Mouse (Mus musculus): ENCODE data around the gene Polh. TPM values are rescaled to one million over a fixed set of nuclear protein-coding genes. Genes with fewer than 3 reads are reported as not detected.

Gene Polh
- polyA plus RNA-seq, 1 experiment from 2014 or later: 10.9 TPM

- no peaks in the 10 kb centered on the region for H3K27me3 ChIP-seq
Measured at GRCm38 (mm10) chr17:46236067-46236466, 33.6 kb upstream of the Polh start.

GRCm38 (mm10) chr17:46227576-46227975, 25.1 kb upstream of the Polh start:
- Histone ChIP-seq H3K27me3 (no peaks in the 10 kb centered on the region), H3K36me3 (ENCODE audit: poor library complexity, severe bottlenecking) (peaks cover 97% of the 10 kb centered on the region)
- 89% methylated on average over 7 of the region's 7 CpGs for WGBS

More at GRCm38 (mm10) chr17:46236067-46236466, 33.6 kb upstream of the Polh start:
- WGBS: 96% methylated on average over 1 of the region's 1 CpGs
- Histone ChIP-seq H3K4me3 (no peak overlapping the region), H3K27ac (no peak overlapping the region), H3K9me3 (replicated peaks) (no peaks in the 10 kb centered on the region), H3K4me2 (no peak overlapping the region), H3K9ac (no peak overlapping the region), H3K36me3 (ENCODE audit: poor library complexity, severe bottlenecking) (peaks cover 89% of the 10 kb centered on the region), H3K4me1 (no peaks in the 10 kb centered on the region)
- no peak for ATAC-seq

GRCm38 (mm10) chr17:46221601-46222000, 19.2 kb upstream of the Polh start:
- no peak for ATAC-seq
- Histone ChIP-seq H3K27ac (no peak overlapping the region), H3K27me3 (no peaks in the 10 kb centered on the region), H3K36me3 (ENCODE audit: poor library complexity, severe bottlenecking) (peaks cover 99% of the 10 kb centered on the region), H3K4me3 (no peak overlapping the region), H3K9ac (no peak overlapping the region), H3K4me2 (no peak overlapping the region), H3K9me3 (replicated peaks) (no peaks in the 10 kb centered on the region), H3K4me1 (no peaks in the 10 kb centered on the region)
- WGBS: 85% methylated on average over 3 of the region's 3 CpGs

More at GRCm38 (mm10) chr17:46227576-46227975, 25.1 kb upstream of the Polh start:
- Histone ChIP-seq H3K4me1 (no peaks in the 10 kb centered on the region), H3K9me3 (replicated peaks) (no peaks in the 10 kb centered on the region), H3K27ac (no peak overlapping the region), H3K4me3 (no peak overlapping the region), H3K9ac (no peak overlapping the region), H3K4me2 (no peak overlapping the region)
- no peak for ATAC-seq

GRCm38 (mm10) chr17:46210550-46210949, 8.1 kb upstream of the Polh start:
- ATAC-seq: no peak
- no peaks in the 10 kb centered on the region for H3K4me1 ChIP-seq
- H3K4me2 ChIP-seq: no peak overlapping the region
- H3K4me3 ChIP-seq: no peak overlapping the region
- no peaks in the 10 kb centered on the region for H3K9me3 ChIP-seq (replicated peaks)
- H3K27me3 ChIP-seq: no peaks in the 10 kb centered on the region
- H3K27ac ChIP-seq: no peak overlapping the region
- 93% methylated on average over 3 of the region's 3 CpGs for WGBS
- peaks cover 93% of the 10 kb centered on the region for H3K36me3 ChIP-seq (ENCODE audit: poor library complexity, severe bottlenecking)
- H3K9ac ChIP-seq: no peak overlapping the region

GRCm38 (mm10) chr17:46206676-46207075, 4.2 kb upstream of the Polh start:
- H3K9me3 ChIP-seq (replicated peaks): no peaks in the 10 kb centered on the region

GRCm38 (mm10) chr17:46203078-46203477, 633 bp upstream of the Polh start:
- peaks cover 40% of the 10 kb centered on the region for H3K4me1 ChIP-seq
- H3K4me3 ChIP-seq: peak overlapping the region; percentile 79
- H3K27me3 ChIP-seq: no peaks in the 10 kb centered on the region
- H3K27ac ChIP-seq: peak overlapping the region; percentile 69
- WGBS: under 1% methylated on average over 20 of the region's 20 CpGs
- ATAC-seq: no peak
- H3K4me2 ChIP-seq: peak overlapping the region; percentile 79
- H3K36me3 ChIP-seq (ENCODE audit: poor library complexity, severe bottlenecking): peaks cover 41% of the 10 kb centered on the region
- H3K9ac ChIP-seq: peak overlapping the region; percentile 89
- no peaks in the 10 kb centered on the region for H3K9me3 ChIP-seq (replicated peaks)

More at GRCm38 (mm10) chr17:46206676-46207075, 4.2 kb upstream of the Polh start:
- H3K4me3 ChIP-seq: no peak overlapping the region
- H3K4me2 ChIP-seq: no peak overlapping the region
- H3K27ac ChIP-seq: no peak overlapping the region
- H3K27me3 ChIP-seq: no peaks in the 10 kb centered on the region
- no peak overlapping the region for H3K9ac ChIP-seq
- ATAC-seq: no peak
- peaks cover 61% of the 10 kb centered on the region for H3K36me3 ChIP-seq (ENCODE audit: poor library complexity, severe bottlenecking)
- H3K4me1 ChIP-seq: peaks cover 20% of the 10 kb centered on the region

GRCm38 (mm10) chr17:46201151-46201550, 1.3 kb downstream of the Polh start:
- peak overlapping the region; percentile 79 for H3K4me3 ChIP-seq
- H3K9ac ChIP-seq: peak overlapping the region; percentile 89
- H3K27ac ChIP-seq: no peak overlapping the region
- no peaks in the 10 kb centered on the region for H3K9me3 ChIP-seq (replicated peaks)
- peak overlapping the region; percentile 79 for H3K4me2 ChIP-seq
- H3K4me1 ChIP-seq: peaks cover 40% of the 10 kb centered on the region
- WGBS: 64% methylated on average over 6 of the region's 6 CpGs
- no peak for ATAC-seq
- peaks cover 41% of the 10 kb centered on the region for H3K36me3 ChIP-seq (ENCODE audit: poor library complexity, severe bottlenecking)
- no peaks in the 10 kb centered on the region for H3K27me3 ChIP-seq

GRCm38 (mm10) chr17:46188829-46189228, 13.6 kb downstream of the Polh start:
- Histone ChIP-seq H3K27ac (no peak overlapping the region), H3K27me3 (no peaks in the 10 kb centered on the region), H3K36me3 (ENCODE audit: poor library complexity, severe bottlenecking) (peaks cover 93% of the 10 kb centered on the region), H3K4me2 (no peak overlapping the region), H3K9me3 (replicated peaks) (no peaks in the 10 kb centered on the region), H3K4me3 (no peak overlapping the region), H3K9ac (no peak overlapping the region), H3K4me1 (no peaks in the 10 kb centered on the region)
- no peak for ATAC-seq
- 96% methylated on average over 2 of the region's 2 CpGs for WGBS

- no peak overlapping the region for H3K9ac ChIP-seq
- no peaks in the 10 kb centered on the region for H3K4me1 ChIP-seq
- no peak overlapping the region for H3K4me3 ChIP-seq
- H3K27me3 ChIP-seq: no peaks in the 10 kb centered on the region
- peaks cover 94% of the 10 kb centered on the region for H3K36me3 ChIP-seq (ENCODE audit: poor library complexity, severe bottlenecking)
- no peak overlapping the region for H3K4me2 ChIP-seq
- H3K9me3 ChIP-seq (replicated peaks): no peaks in the 10 kb centered on the region
- no peak for ATAC-seq
- 85% methylated on average over 4 of the region's 4 CpGs for WGBS
- H3K27ac ChIP-seq: no peak overlapping the region
Measured at GRCm38 (mm10) chr17:46182273-46182672, 20.2 kb downstream of the Polh start.

GRCm38 (mm10) chr17:46170538-46170937, 31.9 kb downstream of the Polh start:
- peaks cover 87% of the 10 kb centered on the region for H3K36me3 ChIP-seq (ENCODE audit: poor library complexity, severe bottlenecking)
- H3K9ac ChIP-seq: no peak overlapping the region
- no peak overlapping the region for H3K4me2 ChIP-seq
- 72% methylated on average over 3 of the region's 3 CpGs for WGBS
- H3K4me1 ChIP-seq: no peaks in the 10 kb centered on the region
- 0 out of 2 replicates have a peak, but pooled peaks have one; percentile 45 for ATAC-seq
- H3K9me3 ChIP-seq (replicated peaks): no peaks in the 10 kb centered on the region
- no peak overlapping the region for H3K4me3 ChIP-seq
- H3K27ac ChIP-seq: no peak overlapping the region
- H3K27me3 ChIP-seq: no peaks in the 10 kb centered on the region

- Histone ChIP-seq H3K36me3 (ENCODE audit: poor library complexity, severe bottlenecking) (peaks cover 94% of the 10 kb centered on the region), H3K4me3 (no peak overlapping the region), H3K27ac (no peak overlapping the region), H3K4me2 (no peak overlapping the region), H3K4me1 (no peaks in the 10 kb centered on the region), H3K27me3 (no peaks in the 10 kb centered on the region), H3K9me3 (replicated peaks) (no peaks in the 10 kb centered on the region), H3K9ac (0 out of 2 replicates have a peak overlapping the region, but pooled peaks have one; percentile 16)
- ATAC-seq: no peak
- 93% methylated on average over 5 of the region's 5 CpGs for WGBS
Measured at GRCm38 (mm10) chr17:46168768-46169167, 33.7 kb downstream of the Polh start.

GRCm38 (mm10) chr17:46168318-46168717, 34.1 kb downstream of the Polh start:
- Histone ChIP-seq H3K27me3 (no peaks in the 10 kb centered on the region), H3K4me1 (peaks cover under 1% of the 10 kb centered on the region; the same call in 1 of the 2 replicates), H3K36me3 (ENCODE audit: poor library complexity, severe bottlenecking) (peaks cover 96% of the 10 kb centered on the region), H3K27ac (no peak overlapping the region), H3K4me2 (no peak overlapping the region), H3K4me3 (no peak overlapping the region), H3K9me3 (replicated peaks) (no peaks in the 10 kb centered on the region), H3K9ac (no peak overlapping the region)
- 67% methylated on average over 5 of the region's 5 CpGs for WGBS
- ATAC-seq: no peak

GRCm38 (mm10) chr17:46167014-46167413, 35.4 kb downstream of the Polh start:
- Histone ChIP-seq H3K36me3 (ENCODE audit: poor library complexity, severe bottlenecking) (peaks cover 86% of the 10 kb centered on the region), H3K27me3 (no peaks in the 10 kb centered on the region), H3K27ac (no peak overlapping the region), H3K4me2 (no peak overlapping the region), H3K4me1 (peaks cover 14% of the 10 kb centered on the region), H3K9me3 (replicated peaks) (no peaks in the 10 kb centered on the region), H3K4me3 (no peak overlapping the region), H3K9ac (no peak overlapping the region)
- ATAC-seq: no peak
- 88% methylated on average over 11 of the region's 11 CpGs for WGBS

All from forebrain, embryonic 13.5 days (tissue).